Mouse (Mus musculus) embryo, embryonic 11.5 days (tissue): ENCODE data around the gene Pla2g15.

Source experiments
- DNase-seq: peaks from one replicate; pipeline ENCODE4 v3.0.0-alpha.2; 2012; ENCODE audit warnings: low read depth, low spot score

Gene Pla2g15

GRCm38 (mm10) chr8:106149801-106150652, at the start of gene Pla2g15:
Pla2g15 (plus strand) TSS chr8:106150399.
- DNase-seq = peak; percentile 84

- no peak for DNase-seq
Measured at GRCm38 (mm10) chr8:106102321-106102720, 47.9 kb upstream of the Pla2g15 start.

GRCm38 (mm10) chr8:106103888-106104287, 46.3 kb upstream of the Pla2g15 start:
- no peak for DNase-seq

- no peak for DNase-seq
Measured at GRCm38 (mm10) chr8:106106193-106106592, 44.0 kb upstream of the Pla2g15 start.

GRCm38 (mm10) chr8:106108080-106108479, 42.1 kb upstream of the Pla2g15 start:
- DNase-seq = no peak

- DNase-seq = no peak
Measured at GRCm38 (mm10) chr8:106108729-106109128, 41.5 kb upstream of the Pla2g15 start.

GRCm38 (mm10) chr8:106112041-106112440, 38.2 kb upstream of the Pla2g15 start:
- no peak for DNase-seq

- no peak for DNase-seq
Measured at GRCm38 (mm10) chr8:106112514-106112913, 37.7 kb upstream of the Pla2g15 start.

GRCm38 (mm10) chr8:106115897-106116296, 34.3 kb upstream of the Pla2g15 start:
- DNase-seq = no peak

GRCm38 (mm10) chr8:106123443-106123842, 26.8 kb upstream of the Pla2g15 start:
- DNase-seq = no peak

GRCm38 (mm10) chr8:106126055-106126454, 24.1 kb upstream of the Pla2g15 start:
- DNase-seq = no peak

GRCm38 (mm10) chr8:106127054-106127453, 23.1 kb upstream of the Pla2g15 start:
- DNase-seq = no peak

GRCm38 (mm10) chr8:106127882-106128410, 22.3 kb upstream of the Pla2g15 start:
- DNase-seq = no peak

GRCm38 (mm10) chr8:106129232-106129930, 20.8 kb upstream of the Pla2g15 start:
- no peak for DNase-seq

GRCm38 (mm10) chr8:106129997-106130396, 20.2 kb upstream of the Pla2g15 start:
- DNase-seq = no peak

- DNase-seq = no peak
Measured at GRCm38 (mm10) chr8:106130505-106130904, 19.7 kb upstream of the Pla2g15 start.

GRCm38 (mm10) chr8:106131021-106131420, 19.2 kb upstream of the Pla2g15 start:
- no peak for DNase-seq

- DNase-seq = no peak
Measured at GRCm38 (mm10) chr8:106131488-106132222, 18.5 kb upstream of the Pla2g15 start.

GRCm38 (mm10) chr8:106132356-106132755, 17.8 kb upstream of the Pla2g15 start:
- no peak for DNase-seq

GRCm38 (mm10) chr8:106133526-106133925, 16.7 kb upstream of the Pla2g15 start:
- no peak for DNase-seq

GRCm38 (mm10) chr8:106133946-106134345, 16.3 kb upstream of the Pla2g15 start:
- no peak for DNase-seq
